Mouse (Mus musculus): ENCODE measurements around the gene Pde1a.
A peak's percentile ranks its signal among the peaks of the same experiment; 100 is the strongest.

Gene Pde1a

DNA sequence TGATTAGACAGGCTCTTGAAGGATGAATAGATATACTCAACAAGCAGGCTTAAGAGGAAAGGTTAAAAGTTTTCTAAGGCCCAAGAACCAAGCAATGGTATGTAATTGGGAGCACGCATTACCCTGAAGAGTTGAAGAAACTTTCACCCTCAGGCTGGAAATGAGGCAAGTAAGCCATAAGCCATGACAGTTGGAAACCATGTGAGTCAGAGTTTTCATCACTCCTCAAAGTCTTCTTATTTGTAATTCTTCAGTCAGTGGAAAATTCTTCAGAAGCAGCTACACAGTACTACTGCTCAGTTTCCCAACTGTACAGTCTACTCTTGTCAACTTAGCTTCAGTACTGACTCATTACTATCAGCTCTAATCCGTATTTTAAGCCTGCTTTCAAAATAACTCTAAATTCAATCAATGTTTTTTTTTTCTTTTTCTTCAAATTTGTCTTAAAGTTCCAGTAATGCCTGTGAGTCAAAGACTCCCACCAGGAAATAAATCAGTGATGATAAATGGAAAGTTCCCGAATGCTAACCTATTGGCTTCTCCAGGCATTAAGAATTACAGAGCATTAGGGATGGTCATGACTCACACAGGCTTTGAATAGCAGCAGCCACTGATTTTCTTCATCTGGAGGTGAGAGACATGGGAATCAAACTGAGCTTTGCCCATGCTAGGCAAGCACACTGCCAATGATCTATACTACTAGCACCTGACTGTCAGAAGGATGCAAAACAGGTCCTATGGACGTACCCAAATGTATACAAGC, 82.3 kb downstream of the Pde1a start:
- no peak for DNase-seq (ENCODE audit: low read depth, low spot score)

DNA sequence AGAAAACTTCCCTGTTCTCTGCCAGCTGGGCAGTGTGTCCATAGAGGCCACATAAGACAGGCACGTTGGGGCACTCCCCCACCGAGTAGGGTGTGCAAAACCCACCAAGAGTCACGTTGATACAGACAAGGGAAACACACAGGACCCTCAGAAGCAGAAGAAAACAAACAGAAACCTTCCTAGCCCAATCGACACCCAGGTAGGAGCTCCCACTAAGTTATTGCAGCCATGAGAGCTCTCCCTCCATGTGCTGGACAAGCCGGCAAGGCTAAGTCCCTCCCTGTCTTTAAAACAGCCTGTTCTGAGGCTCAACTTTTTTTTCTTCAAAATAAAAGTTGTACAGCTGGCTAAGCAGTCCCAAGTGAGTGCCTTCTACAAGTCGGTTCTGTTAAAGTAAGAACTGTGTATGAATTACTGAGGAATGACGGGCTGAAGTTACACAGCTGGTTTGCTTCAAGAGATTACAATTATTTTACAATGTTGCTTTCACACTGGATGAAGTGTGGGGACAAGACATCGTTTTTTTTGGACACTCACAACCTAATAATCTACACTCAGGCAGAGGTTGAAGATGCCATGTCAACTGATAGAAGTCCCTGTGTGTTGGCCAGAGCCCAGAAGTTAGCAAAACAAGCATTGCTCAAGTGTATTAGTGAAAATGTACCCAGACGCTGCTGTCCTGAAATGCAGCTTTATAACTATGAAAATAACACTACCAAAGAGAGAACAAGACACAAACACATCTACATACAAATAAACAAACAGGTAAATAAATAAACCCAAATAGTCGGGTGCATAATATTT, 90.4 kb downstream of the Pde1a start:
- no peak for DNase-seq (ENCODE audit: low read depth, low spot score)

DNA sequence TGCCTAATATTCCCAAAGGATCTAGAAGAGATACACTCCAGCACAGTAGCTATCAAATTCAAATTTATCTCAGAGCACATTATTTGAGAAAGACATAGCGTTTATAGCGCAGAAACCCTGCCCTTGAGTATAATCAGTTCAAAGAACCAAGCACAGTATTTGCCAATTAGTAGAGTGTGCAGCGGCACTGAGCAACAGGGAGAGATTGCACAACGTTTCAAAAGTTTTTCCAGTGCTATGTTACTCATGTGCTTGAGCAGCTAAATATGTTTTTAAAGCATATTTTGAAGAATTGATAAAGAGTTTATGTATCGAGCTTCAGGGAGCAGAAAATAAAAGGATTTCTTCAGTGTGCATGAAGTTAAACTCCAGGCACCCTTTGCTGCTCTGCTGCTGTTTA, 91.3 kb downstream of the Pde1a start:
- DNase-seq (ENCODE audit: low read depth, low spot score): no peak

DNA sequence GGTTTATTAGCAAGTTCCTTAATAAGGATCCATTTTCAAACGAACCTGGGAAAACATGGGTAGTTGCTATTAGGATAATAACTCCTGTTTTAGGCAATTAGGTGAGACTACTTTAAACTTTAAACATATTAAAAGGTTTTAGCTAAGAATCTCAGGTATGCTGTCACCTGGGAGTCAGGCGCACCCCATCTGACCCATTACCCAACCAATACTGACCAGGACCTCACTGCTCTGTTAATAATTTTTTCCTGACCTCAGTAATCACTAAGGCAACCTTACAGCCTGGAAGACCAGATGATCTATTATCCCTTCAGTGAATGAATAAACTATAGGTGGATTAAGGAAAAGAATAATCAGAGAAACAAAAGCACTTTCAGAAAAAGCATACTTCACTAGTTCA, 100.2 kb downstream of the Pde1a start:
- DNase-seq (ENCODE audit: low read depth, low spot score): no peak

DNA sequence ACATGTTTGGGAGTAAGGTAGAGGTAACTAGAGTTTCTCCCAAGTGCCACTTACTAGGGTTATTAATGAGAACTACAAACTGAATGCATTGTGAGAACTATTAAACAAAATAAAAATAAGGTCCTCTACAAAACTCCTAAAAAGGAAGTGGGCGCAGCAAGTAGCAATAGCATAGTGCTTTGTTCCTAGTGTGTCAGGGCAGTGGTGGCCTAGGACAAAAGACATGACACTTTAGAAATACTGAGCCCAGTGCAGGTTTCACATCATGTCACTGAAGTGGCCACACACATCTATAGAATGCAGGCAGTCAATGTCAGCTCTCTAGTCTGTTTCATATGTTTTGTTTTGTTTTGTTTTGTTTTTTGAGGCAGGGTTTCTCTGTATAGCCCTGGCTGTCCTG, 103.2 kb downstream of the Pde1a start:
- DNase-seq (ENCODE audit: low read depth, low spot score): peak; percentile 37

DNA sequence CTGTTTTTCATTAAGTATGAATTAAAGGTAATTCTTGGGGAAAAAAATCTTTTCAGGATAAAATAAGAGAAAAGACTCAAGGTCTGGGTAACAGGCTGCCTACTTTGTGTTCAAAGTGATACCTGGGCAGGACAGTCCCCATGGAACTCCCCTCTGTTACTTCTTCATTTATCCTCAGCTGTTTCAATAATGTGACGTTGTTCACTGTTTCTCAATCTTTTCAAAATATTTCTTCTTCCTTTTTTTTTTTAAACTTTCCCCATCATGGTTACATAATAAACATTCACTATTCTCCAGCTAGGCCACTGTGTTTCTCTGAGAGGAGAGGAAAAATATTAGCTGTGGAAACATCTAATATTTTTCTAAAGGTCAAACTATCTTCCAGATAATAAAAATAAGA, 103.7 kb downstream of the Pde1a start:
- DNase-seq (ENCODE audit: low read depth, low spot score): peak; percentile 52

DNA sequence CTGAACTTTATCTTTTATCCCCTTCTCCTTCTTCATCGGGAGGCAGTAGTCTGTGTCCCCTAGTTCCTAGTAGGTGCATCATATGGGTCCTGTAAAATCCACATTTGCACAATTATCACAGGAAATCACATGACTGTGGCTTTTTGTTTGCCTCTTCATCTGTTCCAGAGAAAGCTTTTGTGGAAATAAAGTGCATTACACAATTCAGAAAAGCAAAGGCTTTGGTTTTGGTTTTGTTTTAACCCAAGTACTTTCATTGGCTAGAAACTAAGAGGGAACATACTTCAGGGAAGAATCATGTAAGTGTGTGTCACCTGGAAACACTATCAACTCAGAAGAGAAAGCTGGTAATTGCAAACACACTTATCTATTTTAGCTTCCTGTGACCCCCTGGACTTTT, 104.2 kb downstream of the Pde1a start:
- DNase-seq (ENCODE audit: low read depth, low spot score): peak; percentile 37

DNA sequence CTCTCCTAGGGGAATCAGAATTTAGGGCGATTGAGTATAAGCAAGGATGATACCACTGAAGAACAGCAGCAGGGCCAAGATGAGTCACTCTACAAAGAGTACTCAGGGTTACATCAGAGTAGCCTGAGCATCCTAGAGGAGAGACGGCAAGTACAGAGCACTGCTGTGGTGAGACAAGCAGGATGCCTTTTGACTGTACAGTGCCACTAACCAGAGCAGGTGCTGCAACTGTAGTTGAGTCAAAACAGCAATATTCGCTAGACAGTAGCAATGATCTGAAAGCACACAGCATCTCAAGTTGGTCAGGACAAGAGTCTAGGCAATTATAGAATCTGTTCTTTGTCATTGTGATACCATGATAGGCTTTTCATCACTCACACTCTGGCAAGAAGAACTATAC, 115.1 kb downstream of the Pde1a start:
- no peak for DNase-seq (ENCODE audit: low read depth, low spot score)

DNA sequence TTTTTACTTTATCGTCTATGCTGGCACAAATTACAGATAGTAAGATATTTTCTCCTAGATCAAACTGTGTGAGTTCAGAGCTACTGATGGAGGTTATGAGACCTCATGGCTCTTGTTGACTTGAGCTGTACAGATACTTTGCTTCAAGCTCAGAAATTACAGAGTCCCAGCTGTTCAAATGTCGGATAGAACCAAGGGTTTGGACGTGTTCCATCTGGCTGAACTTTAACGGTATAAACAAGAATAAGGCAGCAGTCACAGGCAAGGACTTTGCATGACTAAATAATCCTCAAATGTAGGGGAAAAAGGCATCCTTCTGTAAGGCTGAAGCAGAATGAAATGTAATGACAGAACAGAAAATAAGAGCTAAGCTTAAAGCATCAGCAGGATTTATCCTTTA, 116.2 kb downstream of the Pde1a start:
- no peak for DNase-seq (ENCODE audit: low read depth, low spot score)

DNA sequence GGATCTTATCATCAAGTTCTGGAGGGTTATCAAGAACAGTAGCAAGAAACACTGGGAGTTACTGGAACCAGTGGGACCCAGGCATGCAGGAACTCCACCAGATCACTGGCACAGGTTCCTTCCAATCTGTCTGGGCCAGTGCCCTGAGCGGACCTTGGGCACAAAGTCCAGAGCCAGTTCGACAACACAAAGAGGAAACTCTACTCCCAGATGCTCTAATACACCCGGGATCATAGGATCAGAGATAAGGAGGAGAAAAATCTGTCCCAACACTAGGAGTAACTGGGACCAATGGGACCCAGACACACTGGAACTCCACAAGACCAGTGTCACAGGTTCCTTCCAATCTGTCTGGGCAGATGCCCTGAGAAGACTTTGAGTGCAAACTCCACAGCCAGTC, 130.1 kb downstream of the Pde1a start:
- no peak for DNase-seq (ENCODE audit: low read depth, low spot score)

DNA sequence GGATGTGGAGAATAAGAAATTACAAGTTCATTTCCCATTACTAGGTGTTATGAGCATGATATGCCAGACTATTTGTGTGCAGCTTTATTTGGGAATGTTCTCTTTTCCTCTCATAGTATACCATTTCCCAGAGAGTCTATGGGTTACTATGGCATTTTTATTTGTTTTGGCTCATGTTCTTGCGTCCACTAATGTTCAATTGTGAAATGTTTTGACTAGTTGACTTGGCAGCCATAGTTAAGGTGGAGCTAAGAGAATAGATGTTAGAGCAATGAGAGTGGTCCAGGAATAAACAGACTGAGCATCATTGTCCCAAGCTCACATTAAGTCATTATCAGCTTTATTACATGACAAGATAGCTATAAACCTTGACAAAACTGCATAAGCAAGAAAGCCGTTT, 130.8 kb downstream of the Pde1a start:
- DNase-seq (ENCODE audit: low read depth, low spot score): no peak

DNA sequence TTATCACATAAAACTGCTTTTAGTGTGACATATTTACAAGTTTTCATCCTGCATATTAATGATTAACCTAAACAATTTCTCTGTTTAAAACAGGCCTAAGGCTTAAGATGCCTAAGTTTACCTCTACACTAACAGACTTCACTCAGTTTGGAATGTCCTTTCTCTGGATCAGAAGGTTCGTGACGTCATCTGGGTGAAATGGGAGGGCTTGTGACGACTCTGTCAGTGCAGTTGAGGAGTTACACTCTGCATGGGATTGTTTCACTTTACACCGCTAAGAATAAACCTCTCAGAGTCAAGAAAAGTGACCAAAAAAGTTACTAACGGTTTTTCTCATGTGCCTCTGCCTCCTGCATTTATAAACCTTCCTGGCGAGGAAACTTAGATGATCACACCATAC, 137.6 kb downstream of the Pde1a start:
- no peak for DNase-seq (ENCODE audit: low read depth, low spot score)

DNA sequence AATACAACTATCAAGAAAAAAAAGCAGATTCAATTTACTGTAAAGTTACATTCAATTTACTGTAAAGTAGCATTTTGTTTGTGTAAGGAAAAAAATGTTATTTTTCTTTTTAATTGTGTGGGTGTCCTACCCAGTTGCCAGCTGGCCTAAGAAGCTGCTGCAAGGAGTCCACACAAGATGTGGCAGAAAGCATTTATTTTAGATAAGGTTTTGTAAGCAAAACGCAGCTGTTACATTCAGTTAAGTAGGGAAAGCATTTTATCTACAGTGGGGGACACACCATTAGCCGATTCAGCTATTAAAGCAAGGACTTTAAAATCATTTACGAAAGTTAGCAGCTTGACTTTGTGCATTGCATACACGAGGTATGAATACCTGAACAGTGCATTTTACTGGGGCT, 145.5 kb downstream of the Pde1a start:
- DNase-seq (ENCODE audit: low read depth, low spot score): no peak

DNA sequence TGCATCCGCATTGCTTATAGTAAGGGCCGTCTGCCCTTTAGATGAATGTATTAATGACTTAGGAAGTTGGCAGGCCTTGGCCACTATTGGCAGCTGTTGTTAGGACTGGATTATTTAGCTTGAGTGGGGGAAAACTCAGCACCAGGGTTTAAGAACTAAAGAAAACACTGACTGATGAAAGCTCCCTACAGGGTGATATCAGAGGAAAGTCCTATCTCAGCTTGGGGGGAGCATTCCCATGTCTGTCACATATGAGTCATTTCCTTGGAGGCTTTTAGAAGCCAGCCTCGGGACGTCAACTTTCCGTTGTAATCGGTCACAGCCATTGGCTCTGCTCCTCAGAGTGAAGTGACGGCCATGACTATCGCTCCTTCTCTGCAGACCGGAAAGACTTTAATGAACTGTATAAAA, 146.0 kb downstream of the Pde1a start:
- DNase-seq (ENCODE audit: low read depth, low spot score): no peak

DNA sequence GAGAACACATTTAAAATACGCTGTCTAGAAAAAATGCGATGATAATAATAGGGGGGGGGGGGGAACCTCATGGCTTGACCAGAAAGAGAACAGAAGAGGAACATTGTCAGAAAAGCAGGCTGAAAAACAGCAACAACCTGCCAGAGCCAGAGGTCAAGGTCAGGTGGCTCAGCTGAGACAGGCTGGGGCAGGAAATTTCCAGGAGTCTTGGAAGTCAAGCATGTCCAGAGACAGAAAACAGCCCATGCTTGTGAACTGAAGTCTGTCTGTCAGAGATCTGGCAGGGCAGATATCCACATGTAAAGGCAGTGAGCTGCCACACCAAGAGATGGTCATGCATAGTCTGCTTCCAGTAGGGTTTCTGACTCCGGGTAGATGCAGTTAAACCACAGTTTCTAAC, 147.5 kb downstream of the Pde1a start:
- no peak for DNase-seq (ENCODE audit: low read depth, low spot score)

DNA sequence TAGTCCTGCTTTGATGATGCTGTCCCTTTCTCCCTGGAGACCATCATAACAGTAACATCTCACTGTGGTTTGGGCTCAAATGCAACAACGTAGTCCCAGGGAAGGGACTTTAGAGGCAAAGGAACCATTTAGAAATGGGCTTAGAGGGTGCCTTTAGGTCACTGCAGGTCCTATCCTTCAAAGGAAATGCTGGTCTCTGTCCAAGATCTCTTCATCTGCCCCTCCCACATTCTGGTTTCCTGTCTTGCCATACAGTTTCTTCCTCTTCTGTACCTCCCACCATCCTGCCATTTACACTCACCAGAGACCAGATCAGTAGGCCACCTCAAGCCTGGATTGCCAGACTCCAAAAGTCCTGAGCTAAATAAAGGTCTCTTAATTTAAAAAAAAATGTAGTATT, 150.3 kb downstream of the Pde1a start:
- no peak for DNase-seq (ENCODE audit: low read depth, low spot score)

DNA sequence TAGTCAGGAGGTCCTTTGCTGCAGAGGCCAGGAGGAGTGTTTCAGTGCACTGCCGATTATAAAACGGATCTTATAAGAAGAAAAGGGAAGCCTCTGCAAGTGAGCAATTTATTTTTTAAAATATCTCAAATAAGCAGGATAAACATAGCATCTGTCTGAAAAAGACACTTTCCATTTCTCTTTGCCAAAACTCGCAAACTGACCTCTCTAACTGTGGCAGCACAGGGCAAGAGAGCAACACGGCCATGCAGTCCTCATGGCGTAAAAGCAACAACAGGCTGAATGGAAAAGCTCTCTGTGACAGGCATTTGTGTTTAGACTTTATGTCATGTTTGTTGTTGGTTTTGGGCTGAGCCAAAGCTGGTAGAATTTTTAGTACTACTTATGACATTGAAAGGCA, 152.0 kb downstream of the Pde1a start:
- no peak for DNase-seq (ENCODE audit: low read depth, low spot score)

DNA sequence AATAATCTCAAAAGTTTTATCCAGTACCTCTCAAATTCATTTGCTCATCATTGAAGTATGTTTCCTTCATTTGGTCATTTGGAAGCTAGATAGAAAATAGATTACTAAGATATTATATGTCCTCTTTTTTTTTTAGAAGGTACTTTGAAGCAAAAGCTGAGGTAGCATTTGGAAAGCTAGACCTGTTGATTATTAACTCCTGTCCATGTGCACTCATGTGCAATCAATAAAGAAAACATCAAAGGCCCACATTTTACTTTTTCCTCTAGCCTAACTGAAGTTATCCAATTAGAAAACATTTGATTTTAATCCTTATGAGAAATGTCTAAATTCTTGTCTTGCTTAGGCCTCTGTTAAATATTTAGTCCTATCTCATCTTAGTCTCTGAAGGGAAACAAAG, 153.3 kb downstream of the Pde1a start:
- no peak for DNase-seq (ENCODE audit: low read depth, low spot score)

DNA sequence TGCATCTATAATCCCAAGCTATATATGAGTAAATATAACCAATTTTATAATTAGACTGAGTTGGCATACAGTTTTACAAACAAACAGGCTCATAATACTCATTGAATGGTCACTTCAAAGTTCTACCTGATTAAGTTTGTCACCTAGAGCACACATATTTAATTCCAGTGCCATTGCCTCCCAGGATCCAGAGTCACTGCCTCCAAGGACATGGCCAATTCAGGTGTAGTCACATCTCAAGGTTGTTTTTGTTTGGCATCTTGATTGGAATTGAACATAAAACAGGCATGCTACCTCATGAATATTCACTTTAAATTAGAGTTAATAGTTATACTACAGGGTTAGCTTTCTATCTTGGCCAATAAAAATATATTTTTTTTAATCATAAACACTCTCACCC, 157.0 kb downstream of the Pde1a start:
- no peak for DNase-seq (ENCODE audit: low read depth, low spot score)

DNA sequence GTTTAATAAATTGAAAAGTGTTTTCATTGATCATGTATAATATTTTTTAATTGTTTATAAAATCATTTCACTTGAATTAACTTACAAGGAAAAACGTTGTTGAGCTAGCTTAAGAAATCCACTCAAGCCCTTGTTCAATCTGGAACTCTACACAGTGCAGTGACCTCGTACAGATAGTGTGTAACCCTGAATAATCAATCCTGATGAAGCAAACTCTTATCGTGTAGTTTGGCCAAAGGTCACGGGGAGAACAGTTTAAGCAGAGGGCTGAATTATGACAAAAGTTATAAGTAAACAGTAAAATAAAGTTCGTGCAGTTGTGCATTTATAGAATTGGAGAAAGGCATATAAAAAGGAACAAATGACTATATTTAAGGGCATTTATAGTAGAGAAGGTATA, 159.7 kb downstream of the Pde1a start:
- no peak for DNase-seq (ENCODE audit: low read depth, low spot score)

DNA sequence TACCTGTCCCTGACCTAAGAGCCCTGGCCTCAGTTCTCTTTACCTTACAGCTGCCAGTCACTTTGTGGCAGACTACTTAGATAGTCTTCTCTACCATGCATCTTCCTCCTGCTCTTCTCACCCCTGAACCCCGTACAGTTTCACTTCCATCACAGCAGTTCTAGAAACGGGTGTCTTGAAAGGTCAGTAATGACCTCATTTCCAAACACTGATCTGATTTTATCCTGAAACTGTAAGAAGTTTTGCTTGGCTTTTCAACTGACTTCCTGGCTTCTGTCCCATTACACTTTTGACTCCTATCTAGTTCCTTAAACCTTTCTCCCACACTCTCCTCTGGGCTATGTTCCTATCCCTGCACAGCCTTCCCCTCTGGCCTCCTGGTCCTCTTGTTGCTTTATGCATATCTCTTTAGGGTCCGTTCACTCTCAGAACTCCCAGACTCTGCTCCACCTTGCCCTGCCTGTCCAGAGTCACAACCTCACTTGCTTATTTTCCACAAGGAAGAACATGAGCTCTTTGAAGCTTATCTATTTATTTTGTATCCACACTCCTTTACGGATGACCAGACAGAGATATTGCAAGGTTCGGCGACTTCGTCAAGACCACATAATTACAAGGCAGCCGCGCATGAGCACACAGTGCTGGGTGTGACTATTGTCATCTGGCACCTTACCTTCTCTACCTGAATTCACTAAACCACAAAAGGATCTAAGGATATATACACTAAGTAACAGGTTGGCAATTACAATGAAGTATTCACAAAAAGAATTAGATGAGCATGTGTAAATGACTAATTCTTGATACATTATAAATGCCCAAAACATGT, 162.4 kb downstream of the Pde1a start:
- peak; percentile 72 for DNase-seq (ENCODE audit: low read depth, low spot score)

DNA sequence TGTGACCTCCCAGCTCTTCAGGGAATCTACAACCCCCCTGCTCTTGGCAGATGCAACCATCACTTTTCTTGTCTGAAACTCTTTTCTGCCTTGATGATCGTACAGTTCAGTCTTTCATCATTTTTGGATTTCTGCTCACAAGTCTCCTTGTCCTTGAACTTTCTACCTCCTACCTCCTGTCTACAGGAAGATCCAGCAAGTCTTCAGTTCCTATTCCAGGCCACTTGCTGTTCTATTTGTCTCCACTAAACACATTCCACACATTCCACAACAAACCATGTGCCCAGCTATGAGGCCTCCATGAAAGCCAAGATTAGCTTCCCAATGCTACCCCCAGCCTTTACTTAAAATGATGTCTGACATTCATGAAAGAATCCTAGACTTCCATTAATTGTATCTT, 163.2 kb downstream of the Pde1a start:
- DNase-seq (ENCODE audit: low read depth, low spot score): no peak
